Mouse (Mus musculus) cerebellum, postnatal 14 days (tissue): ENCODE results near the gene Kti12.
A peak's percentile ranks its signal among the peaks of the same experiment; 100 is the strongest.

Experiments
- DNase-seq, 2 experiments: peaks; one replicate each; pipeline ENCODE4 v3.0.0; 2021; ENCODE audit warnings: mixed read lengths in 2 of 2

The Kti12 gene

DNA sequence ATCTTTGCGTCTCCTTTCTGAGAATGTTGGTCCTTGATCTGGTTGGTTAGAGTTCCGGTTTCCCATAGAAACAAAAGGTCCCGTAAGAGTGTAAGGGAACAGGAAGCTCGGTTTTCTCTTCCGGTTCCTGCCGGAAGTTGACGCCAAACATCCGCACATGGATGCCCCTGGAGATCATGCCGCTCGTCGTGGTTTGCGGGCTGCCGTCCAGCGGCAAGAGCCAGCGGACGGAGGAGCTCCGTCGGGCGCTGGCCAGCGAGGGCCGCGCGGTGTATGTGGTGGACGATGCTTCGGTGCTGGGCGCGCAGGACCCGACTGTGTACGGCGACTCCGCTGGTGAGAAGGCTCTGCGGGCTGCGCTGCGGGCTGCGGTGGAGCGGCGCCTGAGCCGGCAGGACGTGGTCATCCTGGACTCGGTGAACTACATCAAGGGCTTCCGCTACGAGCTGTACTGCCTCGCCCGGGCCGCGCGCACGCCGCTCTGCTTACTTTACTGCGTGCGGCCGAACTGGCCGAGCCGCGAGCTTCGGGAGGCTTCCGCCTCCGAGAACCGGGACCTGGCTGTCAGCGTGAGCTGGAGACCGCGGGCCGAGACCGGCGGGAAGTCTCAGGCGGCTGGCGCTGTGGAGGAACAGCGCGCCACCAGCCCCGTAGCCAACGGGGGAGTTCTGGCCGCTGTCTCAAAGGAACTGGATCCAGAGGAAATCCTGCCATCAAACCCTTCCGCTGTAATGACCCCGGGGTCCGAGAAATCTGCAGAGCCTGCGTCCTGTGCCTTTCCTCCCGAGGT is at the start of gene Kti12:
Kti12 (plus strand) TSS at position 71 of the 790 bp plus-strand sequence.
- peak; percentile 83 to 86 for DNase-seq

DNA sequence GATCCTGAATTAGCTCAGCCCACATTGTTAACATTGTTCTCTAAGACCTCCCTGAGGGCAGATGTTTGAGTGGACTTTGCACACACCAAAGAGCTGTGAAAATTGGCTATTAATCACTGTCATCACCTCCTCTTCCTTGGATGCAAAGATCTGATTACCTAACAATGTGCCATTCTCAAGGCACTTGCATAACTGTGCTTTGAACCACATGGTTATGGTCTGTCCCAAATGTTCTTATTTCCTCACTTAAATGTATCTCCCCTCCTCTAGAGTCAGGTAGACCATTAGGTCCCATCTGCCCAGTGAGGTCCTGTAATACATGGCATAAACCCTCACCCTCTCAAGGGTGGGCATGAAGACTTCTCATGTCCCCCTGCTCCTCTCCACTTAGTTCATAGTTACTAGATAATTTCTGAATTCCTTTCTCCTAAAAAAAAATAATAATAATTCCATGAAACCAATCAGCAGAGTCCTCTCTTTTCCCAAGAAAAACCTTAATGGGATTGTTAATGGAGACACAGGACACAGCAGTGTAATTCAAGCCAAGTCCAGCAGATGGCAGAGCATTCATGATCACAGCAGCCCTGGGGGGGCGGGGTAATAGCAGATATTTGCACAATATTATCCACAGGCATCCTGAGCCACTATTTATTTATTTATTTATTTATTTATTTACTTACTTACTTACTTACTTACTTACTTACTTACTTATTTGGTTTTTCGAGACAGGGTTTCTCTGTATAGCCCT is 49.3 kb upstream of the Kti12 start:
- peak; percentile 82 to 88 for DNase-seq

DNA sequence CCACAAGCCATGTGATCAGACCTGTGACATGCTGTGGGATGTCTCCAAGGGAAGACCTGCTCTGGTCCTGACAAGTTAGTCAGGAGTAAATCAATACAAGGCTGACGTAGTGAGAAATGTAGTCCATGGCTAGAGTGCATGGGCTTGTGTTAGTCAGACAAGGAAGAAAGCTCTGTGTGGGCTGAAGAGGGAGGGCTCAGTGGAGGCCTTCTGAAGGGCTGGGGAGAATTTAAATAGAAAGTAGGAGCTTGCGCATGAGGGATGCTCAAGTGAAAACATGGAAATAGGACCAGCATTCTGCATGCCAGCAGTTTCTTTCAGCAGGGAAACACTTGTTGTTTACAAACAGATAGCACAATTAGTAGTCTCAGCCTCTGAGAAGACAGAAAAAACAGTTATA is 44.0 kb upstream of the Kti12 start:
- no peak for DNase-seq

DNA sequence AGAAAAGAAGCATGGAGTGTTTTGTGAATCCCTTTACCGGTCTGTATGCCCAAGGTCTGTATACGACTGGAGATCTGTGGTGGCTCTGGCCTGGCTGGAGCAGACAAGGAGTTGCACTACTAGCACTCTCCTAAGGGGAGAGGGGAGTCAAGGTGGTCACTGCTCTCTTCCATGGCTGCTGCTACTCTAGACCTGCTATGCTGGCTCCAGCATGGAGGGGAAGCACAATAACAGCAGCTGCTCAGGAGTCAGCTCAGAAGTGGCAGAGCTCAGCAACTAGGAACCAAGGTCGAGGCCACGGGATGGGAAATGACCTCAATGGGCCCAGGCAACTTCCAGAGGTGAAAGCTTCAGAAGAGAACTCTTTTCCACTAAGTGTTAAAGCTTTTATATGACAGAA is 36.4 kb upstream of the Kti12 start:
- no peak for DNase-seq

DNA sequence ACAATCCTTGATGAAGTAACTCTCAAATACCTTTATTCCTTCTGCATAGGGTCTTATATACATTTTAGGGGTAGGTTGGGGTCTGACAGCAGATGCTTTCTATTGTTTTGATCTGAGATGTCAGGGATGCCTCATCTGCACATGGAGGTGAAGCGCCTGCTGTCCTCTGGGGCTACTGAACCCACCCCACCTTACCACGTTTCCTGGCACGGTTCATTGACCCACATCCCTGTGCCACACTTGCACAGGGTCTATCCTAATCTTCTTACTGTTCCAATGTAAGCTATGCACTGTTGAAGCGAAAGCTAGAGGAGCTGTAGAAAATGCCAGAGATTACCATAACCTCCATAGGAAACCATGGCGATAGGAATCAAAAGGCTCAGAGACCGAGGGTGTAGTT is 36.0 kb upstream of the Kti12 start:
- DNase-seq = no peak

DNA sequence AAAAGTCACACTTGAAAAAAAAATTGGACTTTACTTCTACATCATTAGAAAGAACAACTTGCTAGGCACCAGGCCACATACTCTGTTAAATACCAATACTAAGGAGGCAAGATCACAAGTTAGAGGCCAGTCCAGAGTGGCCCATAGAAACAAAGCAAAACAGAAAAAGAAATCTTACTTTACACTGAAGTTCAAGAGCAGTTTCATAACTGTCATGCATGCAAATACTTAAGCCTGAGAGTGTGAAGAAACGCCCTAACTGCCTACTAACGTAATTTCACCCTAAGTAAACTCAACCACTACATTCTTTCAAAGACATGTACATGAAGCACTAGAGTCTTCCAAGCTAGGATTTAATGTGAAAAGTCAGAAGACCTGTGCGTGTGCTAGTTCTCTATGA is 21.9 kb upstream of the Kti12 start:
- DNase-seq = no peak

DNA sequence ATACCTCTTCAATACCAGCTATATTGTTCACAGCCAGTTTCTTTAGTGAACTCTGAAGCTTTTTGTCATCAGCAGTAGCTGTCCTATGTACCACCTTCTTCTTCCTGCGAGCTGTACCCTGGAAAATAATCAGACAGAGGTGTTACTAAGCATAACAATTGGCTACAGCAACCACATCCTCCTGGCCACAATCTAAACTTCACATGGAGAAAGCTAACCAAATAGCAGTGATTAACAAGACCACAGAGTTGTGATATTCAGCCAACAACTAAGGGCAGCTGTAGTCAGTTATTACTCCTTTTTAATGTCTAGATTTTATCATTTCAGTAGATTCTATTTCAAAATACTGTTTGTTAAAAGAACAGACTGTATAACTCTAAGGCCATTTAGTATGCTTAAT is 21.5 kb upstream of the Kti12 start:
- DNase-seq = no peak

DNA sequence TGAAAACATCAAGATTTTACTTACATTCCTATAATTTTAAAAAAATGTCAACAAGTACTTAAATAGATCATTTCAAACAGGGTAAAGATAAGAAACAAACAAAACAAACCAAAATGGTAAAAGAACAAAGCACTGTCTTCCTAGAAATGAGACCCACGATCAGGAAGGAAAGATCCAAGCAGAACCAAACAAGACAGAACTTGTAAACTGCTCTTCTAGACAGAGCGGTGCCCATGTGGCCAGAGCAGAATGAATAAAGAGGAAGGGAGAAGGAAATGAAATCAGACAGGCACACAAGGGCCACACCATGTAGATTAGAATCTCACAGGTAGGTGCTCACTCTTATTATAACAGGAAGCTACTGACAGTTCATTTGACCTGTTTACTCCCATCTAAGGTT is 20.9 kb upstream of the Kti12 start:
- no peak for DNase-seq

DNA sequence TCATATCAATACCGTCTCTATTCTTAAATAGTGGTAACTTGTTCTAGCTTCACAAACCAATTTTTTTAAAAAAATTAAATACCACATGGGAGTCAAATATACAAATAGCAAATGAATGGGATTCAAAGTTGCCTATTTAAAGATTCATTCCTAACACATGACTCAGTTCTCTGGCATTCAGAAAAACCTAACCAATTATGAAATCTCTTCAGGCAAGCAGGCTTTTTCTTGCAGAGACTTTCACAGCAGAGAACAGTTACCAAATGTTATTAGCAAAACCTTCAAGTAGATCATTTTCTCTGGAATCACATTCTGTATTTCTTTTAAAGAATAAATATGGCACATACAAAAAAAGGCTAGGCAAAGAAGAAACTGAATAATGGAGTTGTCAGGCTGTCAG is 16.9 kb upstream of the Kti12 start:
- DNase-seq = no peak

DNA sequence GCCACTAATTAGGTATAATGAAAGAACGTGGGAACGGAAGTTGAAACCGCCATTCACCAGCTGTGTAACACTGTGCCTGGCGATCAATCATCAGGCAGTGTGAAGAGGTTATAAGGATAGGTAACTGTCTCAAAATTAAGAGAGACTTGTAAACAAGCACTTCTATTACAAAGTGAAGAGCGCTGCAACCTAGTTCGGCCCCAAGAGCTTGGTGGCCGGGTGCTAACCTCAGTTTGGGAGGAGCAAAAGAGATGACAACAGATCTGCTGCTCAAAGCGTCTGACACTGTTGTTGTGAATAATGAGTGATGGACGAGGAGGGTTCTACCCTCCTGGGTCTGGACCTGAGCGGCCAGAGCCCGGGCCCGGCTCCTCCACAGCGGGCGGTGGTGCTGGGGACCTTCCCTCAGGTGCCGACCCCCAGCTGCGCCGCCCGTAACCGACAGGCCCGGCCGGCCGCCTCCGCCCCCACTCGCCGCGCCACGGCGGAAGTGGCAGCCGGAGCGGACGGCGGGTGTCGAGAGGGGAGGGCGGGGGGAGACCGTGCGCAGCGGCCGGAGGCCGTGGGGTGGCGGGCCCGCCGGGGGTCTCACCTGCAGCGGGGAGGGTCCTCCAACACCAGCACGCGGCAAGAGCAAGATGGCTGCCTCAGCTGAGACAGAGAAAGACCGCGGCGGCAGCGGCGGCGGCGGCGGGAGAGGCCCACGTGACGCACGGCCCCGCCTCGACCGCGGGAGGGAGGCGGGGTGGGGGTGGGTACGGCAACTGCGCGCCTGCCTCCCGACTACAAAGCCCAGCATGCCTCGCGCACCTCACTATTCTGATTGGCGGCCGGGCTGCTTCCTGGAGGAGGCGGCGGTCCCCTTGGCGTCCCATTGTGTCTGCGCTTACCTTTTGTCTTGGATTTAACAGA is 14.4 kb upstream of the Kti12 start, which contains the start of gene Btf3l4:
Btf3l4 (minus strand) TSS at position 699 of the 912 bp plus-strand sequence.
- DNase-seq = peak; percentile 93

DNA sequence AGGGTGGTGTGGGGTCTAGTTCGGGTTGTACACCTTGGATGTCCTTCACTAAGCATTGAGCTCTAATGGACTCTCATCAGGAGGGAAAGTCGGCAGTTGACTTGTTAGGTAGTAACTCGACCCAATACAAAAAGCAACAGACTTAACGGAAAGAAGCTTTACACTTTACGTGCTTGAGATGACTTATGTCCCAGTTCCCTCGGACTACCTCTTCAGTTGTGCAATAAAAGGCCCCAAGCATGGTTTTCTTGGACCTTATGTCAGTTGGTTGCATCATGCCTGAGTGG is 13.8 kb upstream of the Kti12 start:
- no peak for DNase-seq

DNA sequence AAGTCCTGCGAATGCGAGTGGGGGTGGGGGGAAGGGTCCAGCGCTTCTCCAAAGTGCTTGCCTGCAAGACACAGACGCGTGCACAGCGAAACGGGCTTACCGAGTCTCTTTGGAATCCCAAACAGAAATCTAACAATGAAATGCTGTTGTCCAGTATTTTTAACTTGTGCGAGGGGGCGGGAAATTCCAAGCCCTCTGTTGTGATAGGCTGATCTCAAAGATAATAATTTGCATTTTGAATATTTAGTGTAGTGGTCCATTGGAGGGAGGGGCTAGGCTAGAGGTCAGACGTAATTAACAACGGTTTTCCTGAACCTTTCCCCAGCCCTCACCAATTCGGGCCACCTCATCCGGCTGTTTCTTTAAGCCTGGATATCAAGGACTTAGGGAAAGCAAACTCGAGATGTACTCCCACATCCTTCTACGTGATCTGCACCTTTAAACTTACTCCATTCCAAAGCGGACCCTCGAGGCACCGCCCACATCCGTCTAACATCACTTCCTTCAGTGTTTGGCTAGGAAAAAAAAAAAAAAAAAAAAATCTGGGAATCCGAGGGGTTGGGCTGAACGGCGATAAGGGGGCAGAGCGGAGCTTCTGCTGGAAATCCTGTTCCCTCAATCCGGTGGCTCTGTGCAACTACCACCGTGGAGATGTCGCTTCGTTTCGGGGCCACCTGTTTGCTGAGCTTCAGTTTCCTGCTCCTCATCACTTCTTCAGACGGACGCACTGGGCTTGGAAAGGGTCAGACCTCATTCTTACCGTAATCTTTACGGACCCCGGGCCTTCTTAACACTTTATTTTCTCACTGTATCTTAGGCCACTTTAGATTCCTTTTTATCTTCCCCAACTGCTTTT is 13.2 kb upstream of the Kti12 start, which contains the start of gene Txndc12:
Txndc12 (plus strand) TSS at position 487 of the 856 bp plus-strand sequence.
- peak; percentile 85 to 86 for DNase-seq

DNA sequence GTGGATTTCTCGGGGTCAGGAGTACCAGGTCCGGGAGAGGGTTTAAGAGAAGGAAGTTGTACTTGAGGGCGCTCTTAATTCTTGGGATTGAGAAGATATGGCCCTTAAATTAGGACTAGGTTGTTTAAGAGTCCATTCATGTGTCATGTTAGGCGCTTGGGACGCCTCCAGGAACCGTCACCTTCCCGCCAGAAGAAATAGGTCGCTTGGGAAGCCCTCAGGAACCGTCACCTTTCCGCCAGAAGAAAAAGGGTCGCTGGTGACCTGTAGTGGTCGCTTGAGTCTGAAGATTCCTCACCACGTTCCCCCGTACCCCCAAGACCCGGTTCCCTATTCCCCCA is 12.6 kb upstream of the Kti12 start:
- peak; percentile 34 to 47 for DNase-seq

DNA sequence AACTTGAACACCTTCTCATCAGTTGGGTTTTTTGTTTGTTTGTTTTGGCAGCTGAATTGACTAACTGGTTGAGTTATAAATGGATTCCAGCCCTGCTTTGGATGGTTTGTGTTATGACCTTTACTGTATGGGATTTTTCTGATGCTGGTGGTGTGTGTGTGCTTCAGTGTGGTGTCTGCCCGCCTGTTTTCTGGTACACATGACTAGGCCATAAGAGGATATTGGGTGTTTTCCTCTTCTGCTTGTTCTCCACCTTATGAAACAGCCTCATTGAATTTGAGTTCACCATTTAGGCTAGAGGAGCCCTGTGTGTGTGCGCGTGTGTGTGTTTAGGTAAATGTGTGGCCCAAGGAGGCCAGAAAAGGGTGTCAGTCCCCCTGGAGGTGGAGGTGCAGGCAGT is 12.1 kb upstream of the Kti12 start:
- DNase-seq = no peak

DNA sequence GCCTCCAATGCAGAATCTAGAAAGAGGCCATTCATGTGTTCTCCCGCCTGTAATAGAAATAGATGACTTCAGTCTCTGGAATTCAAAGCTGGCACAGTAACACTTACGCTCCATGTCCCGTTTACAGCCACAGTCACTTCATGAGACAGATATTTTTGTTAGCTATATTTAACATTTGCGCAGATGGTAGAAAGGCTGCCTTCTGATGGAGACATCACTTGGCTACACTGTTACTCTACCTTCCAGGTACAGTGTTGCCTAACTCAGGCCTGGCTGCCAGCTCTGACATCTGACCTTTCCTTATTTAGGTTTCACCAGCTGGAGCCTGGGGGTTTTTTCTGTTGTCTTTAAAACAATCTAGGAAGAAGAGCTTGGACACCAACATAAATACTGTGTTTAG is 9.6 kb upstream of the Kti12 start:
- DNase-seq = no peak

DNA sequence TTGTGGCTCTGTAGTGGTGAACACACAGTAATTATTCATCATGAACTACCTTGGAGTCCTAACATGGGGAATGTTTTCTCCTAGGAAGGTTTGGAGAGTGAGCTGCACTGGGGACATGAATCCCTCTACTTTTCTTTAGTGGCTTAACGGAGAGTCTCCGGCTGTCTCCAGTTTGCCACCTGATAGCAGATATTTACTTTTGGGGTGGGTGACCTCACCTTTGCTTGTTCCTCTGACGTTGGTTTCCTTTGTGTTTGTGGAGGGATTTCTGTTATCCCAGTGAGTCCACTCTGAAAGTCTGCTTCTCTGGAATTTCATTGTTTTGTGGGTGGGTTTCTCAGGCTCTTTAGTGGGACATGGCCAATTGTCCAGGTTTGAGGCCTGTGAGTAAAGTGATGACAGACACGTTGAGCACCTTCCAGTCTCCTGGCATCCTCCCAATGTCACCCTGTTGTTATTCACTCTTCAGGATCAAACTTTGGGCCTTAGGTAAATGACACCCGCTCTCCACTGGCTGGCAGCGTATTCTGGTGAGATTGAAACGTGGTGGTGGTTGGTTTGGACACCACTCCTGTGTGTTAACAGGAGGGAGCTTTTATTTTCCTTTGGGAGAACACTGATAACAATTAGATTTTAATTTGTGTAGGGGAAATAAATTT is 5.5 kb upstream of the Kti12 start:
- DNase-seq = peak in 1 of 2 experiments; percentile 10

DNA sequence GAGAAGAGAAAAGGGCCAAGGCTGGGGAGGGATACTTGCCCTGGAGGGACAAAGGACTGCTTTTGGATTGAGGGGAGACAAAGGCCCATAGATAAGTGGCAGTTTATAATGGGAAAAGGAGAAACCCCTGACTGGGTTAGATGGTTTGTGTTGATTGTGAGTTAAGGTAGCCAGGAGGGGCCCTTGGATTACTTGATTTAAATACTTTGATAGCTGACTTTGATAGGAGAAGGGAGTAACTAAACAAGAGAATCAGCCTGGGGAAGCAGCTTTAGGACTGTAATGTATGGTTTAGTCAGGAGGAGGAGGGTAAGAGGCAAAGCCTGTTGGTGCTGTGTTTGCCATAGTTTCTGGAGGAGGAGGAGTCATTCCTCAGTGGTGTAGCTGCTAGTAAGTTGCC is 4.2 kb upstream of the Kti12 start:
- no peak for DNase-seq

DNA sequence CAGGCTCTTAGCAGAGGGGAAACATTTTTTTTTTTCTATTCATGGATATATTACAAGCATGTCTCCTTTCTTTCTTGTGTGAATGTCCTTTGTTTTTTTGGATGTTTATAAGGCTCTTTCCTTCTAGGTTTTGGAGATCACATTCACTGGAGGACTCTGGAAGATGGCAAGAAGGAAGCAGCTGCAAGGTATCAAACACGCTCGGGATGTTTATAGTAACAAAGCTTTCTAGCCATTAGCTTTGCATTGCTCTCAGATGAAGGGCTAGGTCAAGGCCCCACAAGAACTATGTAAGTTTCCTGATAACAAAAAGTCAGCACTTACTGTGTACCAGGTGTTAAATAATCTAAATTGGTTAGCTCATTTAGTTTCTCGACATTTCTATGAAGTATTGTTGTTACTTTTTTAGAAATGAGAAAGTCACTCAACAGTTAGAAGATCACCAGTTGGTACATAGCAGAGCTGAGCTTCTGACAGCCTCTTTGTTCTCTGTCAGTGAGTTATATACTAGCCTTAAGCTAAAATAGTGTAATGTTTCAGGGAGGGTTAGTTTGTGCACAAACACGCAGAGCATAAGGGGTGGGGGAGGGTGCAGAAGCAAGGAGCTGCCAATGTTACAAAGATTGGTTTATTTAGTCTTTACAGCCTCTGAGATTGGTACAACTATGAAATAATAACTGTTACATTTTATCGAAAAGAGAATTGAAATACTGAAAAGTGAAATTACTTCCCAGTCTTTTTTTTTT is 1.6 kb upstream of the Kti12 start:
- DNase-seq = no peak

DNA sequence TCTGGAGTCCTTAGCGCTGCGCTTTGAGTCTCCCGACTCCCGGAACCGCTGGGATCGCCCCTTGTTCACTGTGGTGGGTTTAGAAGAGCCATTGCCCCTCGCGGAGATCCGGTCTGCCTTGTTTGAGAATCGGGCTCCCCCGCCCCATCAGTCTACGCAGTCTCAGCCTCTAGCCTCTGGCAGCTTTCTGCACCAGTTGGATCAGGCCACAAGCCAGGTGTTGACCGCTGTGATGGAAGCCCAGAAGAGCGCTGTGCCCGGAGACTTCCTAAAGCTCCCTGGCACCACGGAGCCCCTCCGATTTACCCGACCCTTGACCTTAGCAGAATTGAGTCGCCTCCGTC is 892 bp downstream of the Kti12 start, which contains the start of gene A730015C16Rik:
A730015C16Rik (minus strand) TSS at position 115 of the 344 bp plus-strand sequence.
- peak; percentile 44 to 47 for DNase-seq

DNA sequence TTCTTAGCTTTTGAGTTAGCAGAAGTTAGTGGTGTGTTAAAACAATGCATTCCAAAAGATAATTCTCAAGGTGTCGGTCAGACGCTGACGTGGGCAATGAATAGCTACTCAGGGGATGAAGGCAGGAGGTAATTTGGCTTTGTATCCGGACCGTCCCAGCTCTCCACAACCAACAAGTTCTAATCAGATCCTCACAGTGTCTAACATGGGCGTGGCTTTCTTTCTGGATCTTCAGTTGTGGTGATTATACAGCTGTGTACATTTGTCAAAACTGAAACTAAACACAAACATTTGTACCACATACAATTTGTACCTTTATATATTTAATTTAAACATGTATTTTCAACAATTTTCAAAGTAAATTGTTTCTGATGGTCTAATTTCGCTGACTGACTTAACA is 19.2 kb downstream of the Kti12 start:
- no peak for DNase-seq

DNA sequence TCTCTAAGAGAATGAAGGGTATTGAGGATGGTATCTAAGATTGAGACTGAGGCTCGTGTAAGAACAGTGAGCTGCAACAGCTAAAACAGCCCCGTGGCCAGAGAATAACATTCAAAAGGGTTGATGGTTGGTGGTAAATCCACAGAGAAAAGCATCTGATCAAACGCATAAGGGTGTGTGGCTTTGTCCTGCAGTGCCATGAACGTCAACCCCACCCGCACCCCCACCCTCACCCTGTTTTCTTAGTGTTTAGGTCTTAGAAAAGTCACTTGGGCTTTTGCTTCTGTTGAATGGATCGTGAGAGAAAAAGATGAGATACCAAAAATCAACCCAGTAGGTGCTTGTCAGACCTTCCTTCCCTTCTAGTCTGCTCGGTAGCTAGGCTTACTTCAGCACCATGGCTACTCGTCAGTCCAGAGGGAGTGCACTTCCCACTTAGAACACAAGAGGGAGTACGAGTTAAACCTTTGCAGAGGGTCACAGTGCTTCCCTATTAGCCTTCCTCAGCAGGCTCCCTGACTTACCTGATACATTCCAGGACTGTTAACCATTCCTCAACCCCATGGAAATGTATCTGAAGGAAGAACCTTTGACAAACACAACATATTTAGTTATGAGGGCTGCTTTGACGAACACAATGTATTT is 22.3 kb downstream of the Kti12 start:
- peak; percentile 97 for DNase-seq
